10 mouse cellular contexts compared by ENCODE assay signal in the genomic region with DNA sequence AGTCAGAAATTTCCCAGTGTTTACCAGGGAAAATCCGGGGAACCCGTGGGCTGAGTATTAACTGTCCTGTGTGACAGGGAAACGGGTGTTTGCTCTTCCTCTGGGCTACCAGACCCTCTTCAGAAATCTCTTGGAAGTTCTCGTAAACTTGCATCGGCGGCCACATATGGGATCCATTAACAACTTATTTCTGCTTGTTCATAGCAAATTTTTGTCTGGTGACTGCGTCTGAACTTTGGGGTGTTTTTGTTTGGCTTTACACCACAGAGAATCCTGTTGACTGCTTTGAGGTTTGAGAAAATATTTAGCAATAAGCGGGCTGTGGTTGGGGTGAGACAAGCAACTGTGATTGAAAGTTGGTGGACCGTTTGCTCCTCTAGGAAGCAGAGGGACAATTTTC.
DNase-seq lines count a peak whose midpoint lies in the region; ATAC-seq and TF ChIP-seq lines count a peak whose summit lies in the region.
"Had no signal": no experiment of that assay in that cellular context is flagged by ENCODE, and none has a peak within 500 bp of the region (broad histone marks: within the 10 kb centered on the region; RNA-seq: fewer than 3 reads in every experiment).

No protein-coding gene starts in this region.

- H3K4me3 ChIP-seq in hindbrain, embryonic 10.5 days: no peak overlapping the region
- no peak overlapping the region for H3K4me3 ChIP-seq in hindbrain, postnatal 0 days (ENCODE audit: low read length)
- H3K4me3 ChIP-seq in limb, embryonic 12.5 days (replicated peaks): no peak overlapping the region
- H3K4me3 ChIP-seq: heart, adult 2 months had no signal

- no peak for TF ChIP-seq CTCF in hindbrain, postnatal 0 days (IDR thresholded peaks at IDR 0.05; ENCODE audit: low read depth)

- H3K9me3 ChIP-seq in hindbrain, embryonic 10.5 days: no peaks in the 10 kb centered on the region
- no peaks in the 10 kb centered on the region for H3K9me3 ChIP-seq in hindbrain, postnatal 0 days (ENCODE audit: low read length)
- H3K9me3 ChIP-seq in limb, embryonic 12.5 days: no peaks in the 10 kb centered on the region

- peak; percentile 43 for DNase-seq in hindbrain, embryonic 10.5 days (ENCODE audit: low spot score)
- no peak for DNase-seq in hindbrain, postnatal 0 days (ENCODE audit: low spot score)
- DNase-seq in 3T3-L1 (ENCODE audit: low read depth, low spot score): peak; percentile 96
- DNase-seq in embryo, embryonic 9.5 days (ENCODE audit: extremely low spot score): peak; percentile 45
- no peak for DNase-seq in thymus, postnatal 25 days
- no peak for DNase-seq in left cerebral cortex, adult 11 months (ENCODE audit: low spot score)
- no peak for DNase-seq in left cerebral cortex, adult 18-20 months (ENCODE audit: low spot score in 2 of 2)
- DNase-seq: adrenal gland, postnatal 25 days; heart, adult 2 months had no signal

- no peaks in the 10 kb centered on the region for H3K27me3 ChIP-seq in hindbrain, embryonic 10.5 days (ENCODE audit: insufficient read depth, poor library complexity, severe bottlenecking)
- H3K27me3 ChIP-seq in hindbrain, postnatal 0 days (ENCODE audit: insufficient read depth, low read length): no peaks in the 10 kb centered on the region
- peaks cover 8% of the 10 kb centered on the region for H3K27me3 ChIP-seq in limb, embryonic 12.5 days

- 33% methylated on average over 9 of the region's 9 CpGs for WGBS in hindbrain, embryonic 10.5 days
- 65% methylated on average over 9 of the region's 9 CpGs for WGBS in hindbrain, postnatal 0 days
- WGBS in limb, embryonic 12.5 days: 7% methylated on average over 9 of the region's 9 CpGs

- H3K4me2 ChIP-seq in hindbrain, postnatal 0 days (ENCODE audit: low read depth, low read length): no peak overlapping the region
- H3K4me2 ChIP-seq in limb, embryonic 12.5 days: peak overlapping the region; percentile 44

- peaks cover 76% of the 10 kb centered on the region for H3K4me1 ChIP-seq in hindbrain, embryonic 10.5 days (replicated peaks)
- peaks cover 14% of the 10 kb centered on the region; the same call in 1 of the 2 replicates for H3K4me1 ChIP-seq in hindbrain, postnatal 0 days (ENCODE audit: insufficient read depth, low read length)
- H3K4me1 ChIP-seq in limb, embryonic 12.5 days (replicated peaks): peaks cover 79% of the 10 kb centered on the region

- peak overlapping the region; percentile 84 for H3K27ac ChIP-seq in hindbrain, embryonic 10.5 days
- no peak overlapping the region for H3K27ac ChIP-seq in hindbrain, postnatal 0 days
- H3K27ac ChIP-seq in limb, embryonic 12.5 days: peak overlapping the region; percentile 84
- H3K27ac ChIP-seq: heart, adult 2 months had no signal

- H3K36me3 ChIP-seq in hindbrain, embryonic 10.5 days: no peaks in the 10 kb centered on the region
- H3K36me3 ChIP-seq in hindbrain, postnatal 0 days (ENCODE audit: insufficient read depth, low read length): no peaks in the 10 kb centered on the region
- no peaks in the 10 kb centered on the region for H3K36me3 ChIP-seq in limb, embryonic 12.5 days

- ATAC-seq in hindbrain, postnatal 0 days: no peak
- ATAC-seq in limb, embryonic 12.5 days (ENCODE audit: insufficient number of reproducible peaks, insufficient read depth, low FRiP score, low TSS enrichment, low read depth): no peak

- H3K9ac ChIP-seq in hindbrain, postnatal 0 days (replicated peaks; ENCODE audit: low read length): no peak overlapping the region
- no peak overlapping the region for H3K9ac ChIP-seq in limb, embryonic 12.5 days (replicated peaks)

Comparison
In these comparisons a context has a peak if more than half of its experiments do, and no peak if none do; other contexts are left out.
1. DNase-seq: peak in hindbrain, embryonic 10.5 days (single experiment), 3T3-L1 (single experiment) and embryo, embryonic 9.5 days (single experiment); none in hindbrain, postnatal 0 days (single experiment), thymus, postnatal 25 days (single experiment), left cerebral cortex, adult 11 months (single experiment) and left cerebral cortex, adult 18-20 months (0 of 2).